Mouse (Mus musculus): ENCODE measurements around the gene Lin7a.
A peak's percentile ranks its signal among the peaks of the same experiment; 100 is the strongest.

The Lin7a gene

GRCm38 (mm10) chr10:107251801-107252502 is 19.5 kb upstream of the Lin7a start:
- no peak for DNase-seq (ENCODE audit: low spot score)

- no peak for DNase-seq (ENCODE audit: low spot score)
Measured at GRCm38 (mm10) chr10:107252503-107252815, 19.0 kb upstream of the Lin7a start.

- DNase-seq (ENCODE audit: low spot score), result no peak
Measured at GRCm38 (mm10) chr10:107253191-107253965, 18.1 kb upstream of the Lin7a start.

- DNase-seq (ENCODE audit: low spot score), result no peak
Measured at GRCm38 (mm10) chr10:107254656-107255055, 16.8 kb upstream of the Lin7a start.

GRCm38 (mm10) chr10:107255351-107256050 is 16.0 kb upstream of the Lin7a start:
- DNase-seq (ENCODE audit: low spot score), result no peak

- DNase-seq (ENCODE audit: low spot score), result no peak
Measured at GRCm38 (mm10) chr10:107256451-107256960, 15.0 kb upstream of the Lin7a start.

- no peak for DNase-seq (ENCODE audit: low spot score)
Measured at GRCm38 (mm10) chr10:107260428-107260827, 11.1 kb upstream of the Lin7a start.

- no peak for DNase-seq (ENCODE audit: low spot score)
Measured at GRCm38 (mm10) chr10:107272131-107272803, 781 bp downstream of the Lin7a start.

- peak; percentile 13 for DNase-seq (ENCODE audit: low spot score)
Measured at GRCm38 (mm10) chr10:107272804-107273145, 1.3 kb downstream of the Lin7a start.

- no peak for DNase-seq (ENCODE audit: low spot score)
Measured at GRCm38 (mm10) chr10:107273848-107274247, 2.4 kb downstream of the Lin7a start.

- DNase-seq (ENCODE audit: low spot score), result no peak
Measured at GRCm38 (mm10) chr10:107274785-107275184, 3.3 kb downstream of the Lin7a start.

GRCm38 (mm10) chr10:107276647-107277046 is 5.2 kb downstream of the Lin7a start:
- no peak for DNase-seq (ENCODE audit: low spot score)

GRCm38 (mm10) chr10:107293934-107294664 is 22.6 kb downstream of the Lin7a start:
- no peak for DNase-seq (ENCODE audit: low spot score)

- no peak for DNase-seq (ENCODE audit: low spot score)
Measured at GRCm38 (mm10) chr10:107300587-107301248, 29.2 kb downstream of the Lin7a start.

- no peak for DNase-seq (ENCODE audit: low spot score)
Measured at GRCm38 (mm10) chr10:107310964-107311490, 39.5 kb downstream of the Lin7a start.

GRCm38 (mm10) chr10:107312609-107313008 is 41.1 kb downstream of the Lin7a start:
- DNase-seq (ENCODE audit: low spot score), result no peak

- DNase-seq (ENCODE audit: low spot score), result no peak
Measured at GRCm38 (mm10) chr10:107313395-107313794, 41.9 kb downstream of the Lin7a start.

- no peak for DNase-seq (ENCODE audit: low spot score)
Measured at GRCm38 (mm10) chr10:107315251-107315650, 43.8 kb downstream of the Lin7a start.

- no peak for DNase-seq (ENCODE audit: low spot score)
Measured at GRCm38 (mm10) chr10:107315681-107316080, 44.2 kb downstream of the Lin7a start.

GRCm38 (mm10) chr10:107316100-107316499 is 44.6 kb downstream of the Lin7a start:
- DNase-seq (ENCODE audit: low spot score), result no peak

- no peak for DNase-seq (ENCODE audit: low spot score)
Measured at GRCm38 (mm10) chr10:107319648-107320047, 48.2 kb downstream of the Lin7a start.
